Mouse (Mus musculus): ENCODE data around the gene Traf1.

The Traf1 gene

GRCm38 (mm10) chr2:34966243-34966934, 4.8 kb upstream of the Traf1 start:
- no peak for DNase-seq (ENCODE audit: low read depth, low spot score)

DNA sequence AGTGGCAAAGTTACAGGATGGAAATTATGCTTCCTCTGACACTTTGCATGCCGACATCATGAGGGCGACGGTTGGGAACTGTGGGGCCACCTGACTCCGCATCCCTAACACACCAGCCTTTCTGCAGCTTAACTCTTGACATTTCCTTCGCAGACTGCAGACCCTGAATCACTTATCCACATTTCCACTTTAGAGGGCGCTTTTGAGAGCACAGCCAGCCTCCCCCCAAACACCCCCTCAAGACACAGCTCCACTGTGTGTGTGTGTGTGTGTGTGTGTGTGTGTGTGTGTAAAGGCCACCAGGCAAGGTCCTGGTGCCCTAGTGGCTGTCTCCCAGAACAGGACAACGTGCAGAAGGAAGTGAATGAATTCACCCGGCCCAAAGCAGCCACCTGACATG, 4.2 kb upstream of the Traf1 start:
- no peak for DNase-seq (ENCODE audit: low read depth, low spot score)

GRCm38 (mm10) chr2:34965293-34965692, 3.7 kb upstream of the Traf1 start:
- no peak for DNase-seq (ENCODE audit: low read depth, low spot score)

GRCm38 (mm10) chr2:34964651-34965050, 3.1 kb upstream of the Traf1 start:
- no peak for DNase-seq (ENCODE audit: low read depth, low spot score)

DNA sequence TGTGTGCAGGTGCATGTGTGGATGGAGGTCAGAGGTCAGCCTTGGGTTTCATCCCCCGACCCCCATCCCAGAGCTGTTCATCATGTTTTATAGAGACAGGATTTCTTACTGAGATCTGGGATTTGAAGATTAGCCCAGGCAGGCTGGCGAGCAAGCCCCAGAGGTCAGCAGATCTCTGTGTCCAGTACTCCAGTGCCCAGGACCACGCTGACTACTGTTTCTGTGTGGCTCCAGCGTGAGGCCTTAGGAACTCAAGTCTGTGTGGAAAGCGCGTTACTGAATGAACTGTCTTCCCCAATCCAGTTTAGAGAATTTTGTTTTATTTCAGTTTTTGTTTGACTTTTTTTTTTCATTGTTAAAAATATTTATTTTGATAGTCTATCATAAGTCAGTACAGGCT, 2.7 kb upstream of the Traf1 start:
- DNase-seq (ENCODE audit: low read depth, low spot score), result no peak

GRCm38 (mm10) chr2:34963371-34963956, 1.9 kb upstream of the Traf1 start:
- no peak for DNase-seq (ENCODE audit: low read depth, low spot score)

DNA sequence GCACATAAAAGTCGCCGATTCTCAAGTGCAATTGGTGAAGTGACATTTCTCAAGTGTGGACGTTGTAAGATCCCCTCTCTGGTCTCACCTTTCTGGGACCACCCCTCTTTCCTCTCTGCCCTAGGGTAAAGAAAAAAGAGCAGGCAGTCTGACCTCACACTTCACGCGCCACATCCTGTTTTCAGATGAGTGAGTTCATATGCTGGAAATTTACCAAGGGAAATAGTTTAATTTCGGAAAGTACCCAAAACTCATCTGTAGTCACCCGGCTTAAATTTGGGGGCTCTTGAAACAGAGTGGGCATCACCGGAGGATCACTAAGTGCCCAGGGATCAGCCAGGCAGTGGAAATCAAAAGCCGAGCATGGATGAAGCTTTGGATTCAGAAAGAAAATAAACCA, 1.3 kb upstream of the Traf1 start:
- no peak for DNase-seq (ENCODE audit: low read depth, low spot score)

- no peak for DNase-seq (ENCODE audit: low read depth, low spot score)
Measured at GRCm38 (mm10) chr2:34962211-34962610, 639 bp upstream of the Traf1 start.

DNA sequence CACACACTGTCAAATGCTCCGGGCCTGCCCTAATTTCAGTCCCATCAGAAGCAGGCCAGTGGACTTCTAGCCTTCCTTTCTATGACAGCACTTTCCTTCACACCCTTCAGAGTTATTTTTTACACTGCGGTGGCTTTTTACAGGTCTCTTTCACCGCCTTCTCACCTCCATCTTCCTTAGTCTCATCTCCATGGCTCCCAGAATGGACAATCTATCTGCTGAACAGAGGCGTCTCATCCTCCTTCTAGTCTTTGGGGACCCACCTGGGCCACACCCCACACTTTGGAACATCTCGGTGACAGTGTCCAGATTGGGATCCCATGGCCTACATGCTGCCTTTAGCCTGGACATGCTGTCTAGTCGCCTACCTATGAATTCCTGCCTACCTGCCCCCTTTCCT, 606 bp downstream of the Traf1 start:
- DNase-seq (ENCODE audit: low read depth, low spot score), result no peak

DNA sequence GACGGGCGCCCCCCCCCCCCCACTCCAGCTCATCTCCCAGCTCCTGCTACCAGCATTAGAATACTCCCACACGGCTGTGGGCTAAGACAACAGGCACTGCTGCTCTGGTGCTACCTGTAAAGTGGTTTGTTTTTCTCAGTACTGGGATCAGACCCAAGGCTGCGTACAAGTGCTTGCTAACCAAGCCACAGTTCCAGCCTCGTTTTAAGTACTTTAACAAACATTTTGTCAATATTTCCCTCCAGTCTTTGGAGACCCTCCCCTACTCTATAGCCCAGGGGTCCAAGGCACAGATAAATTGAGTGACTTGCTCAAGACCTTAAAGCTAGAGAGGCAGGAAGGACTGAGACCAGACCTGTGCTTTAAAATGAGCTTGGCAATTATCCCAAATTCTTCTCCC, 1.1 kb downstream of the Traf1 start:
- DNase-seq (ENCODE audit: low read depth, low spot score), result no peak

GRCm38 (mm10) chr2:34958582-34958981, 3.0 kb downstream of the Traf1 start:
- no peak for DNase-seq (ENCODE audit: low read depth, low spot score)

DNA sequence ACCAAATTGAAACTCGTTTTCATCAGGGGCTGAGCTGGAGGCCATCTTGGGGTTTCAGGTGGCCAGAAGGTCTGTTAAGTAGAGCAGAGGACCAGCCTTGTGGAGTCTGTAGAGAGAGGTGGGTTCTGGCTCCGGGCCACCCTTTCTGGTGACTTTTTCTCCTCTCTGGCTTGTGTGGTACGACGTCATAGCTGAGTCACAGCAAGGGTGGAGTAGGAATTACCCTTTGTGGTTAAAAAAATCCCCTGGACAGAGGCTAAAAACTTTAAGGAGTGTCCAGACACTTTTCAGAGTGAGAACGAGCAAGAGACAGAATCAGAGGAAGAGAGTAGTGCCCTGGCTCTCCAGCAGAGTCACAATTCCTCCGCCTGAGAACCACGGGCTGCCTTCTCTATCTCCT, 3.5 kb downstream of the Traf1 start:
- DNase-seq (ENCODE audit: low read depth, low spot score), result no peak

- no peak for DNase-seq (ENCODE audit: low read depth, low spot score)
Measured at GRCm38 (mm10) chr2:34957405-34957804, 4.2 kb downstream of the Traf1 start.

DNA sequence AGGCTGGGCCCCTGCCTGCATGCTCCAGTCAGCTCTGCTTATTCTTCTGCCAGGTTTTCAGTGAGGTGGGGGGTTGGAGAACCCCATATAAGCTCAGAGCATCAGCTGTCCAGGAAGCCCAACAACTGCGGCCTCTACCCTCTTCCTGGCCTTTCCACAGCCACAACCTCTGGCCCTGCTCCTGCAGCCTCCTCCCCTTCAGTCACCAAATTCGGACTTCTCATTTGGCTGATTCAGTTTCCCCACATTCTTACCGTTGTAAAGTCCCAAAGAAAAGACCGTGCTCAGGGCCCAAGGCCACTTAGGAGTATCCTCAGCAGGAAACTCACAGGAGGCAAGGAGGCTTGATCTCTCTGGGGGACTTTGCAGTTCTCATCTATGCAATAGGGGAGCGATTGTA, 4.6 kb downstream of the Traf1 start:
- no peak for DNase-seq (ENCODE audit: low read depth, low spot score)

GRCm38 (mm10) chr2:34954344-34954743, 7.2 kb downstream of the Traf1 start:
- DNase-seq (ENCODE audit: low read depth, low spot score), result no peak

DNA sequence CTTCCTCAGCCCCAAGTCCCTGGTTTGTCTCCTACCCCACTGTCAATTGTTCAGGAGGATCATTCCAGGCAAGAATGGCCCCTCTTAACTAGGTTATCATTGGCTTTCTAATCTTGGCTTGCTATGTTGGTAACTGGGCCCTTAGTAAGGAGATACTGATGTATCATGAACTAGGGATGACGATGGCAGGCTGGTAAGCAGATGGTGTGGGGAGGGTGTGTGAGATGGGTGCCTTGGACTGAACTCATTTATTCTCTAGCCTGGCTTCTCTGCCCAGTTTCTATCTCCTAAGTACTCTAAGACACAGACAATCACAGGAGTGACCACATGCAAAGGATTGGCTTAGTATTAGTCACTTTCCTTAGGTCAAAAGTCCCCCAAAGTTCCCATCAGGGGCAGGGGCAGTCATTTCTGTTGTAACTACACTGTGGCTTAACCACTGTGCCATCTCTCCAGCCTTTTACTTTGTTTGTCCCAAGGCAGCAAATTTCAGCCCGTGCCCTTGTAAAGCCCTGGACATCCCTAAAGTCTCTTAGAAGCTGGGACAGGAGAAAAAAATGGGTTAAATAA, 7.9 kb downstream of the Traf1 start:
- DNase-seq (ENCODE audit: low read depth, low spot score), result no peak

DNA sequence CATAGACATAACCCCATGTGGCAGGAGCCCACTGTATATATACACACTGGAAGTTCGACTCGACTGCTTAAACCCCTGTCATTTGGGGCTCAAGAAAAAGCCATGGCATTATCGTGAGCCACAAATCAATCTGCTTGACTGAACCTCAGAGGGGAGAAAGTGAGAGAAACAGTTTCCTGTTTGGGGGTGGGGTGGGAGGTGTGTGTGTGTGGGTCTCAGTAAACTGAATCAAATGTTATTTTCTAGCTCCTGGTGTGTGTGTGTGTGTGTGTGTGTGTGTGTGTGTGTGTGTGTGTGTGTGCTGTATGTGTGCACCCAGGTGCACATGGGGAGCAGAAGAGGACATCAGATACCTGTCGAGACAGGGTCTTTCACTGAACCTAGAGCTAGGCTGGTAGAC, 8.6 kb downstream of the Traf1 start:
- no peak for DNase-seq (ENCODE audit: low read depth, low spot score)

GRCm38 (mm10) chr2:34951469-34951868, 10.1 kb downstream of the Traf1 start:
- no peak for DNase-seq (ENCODE audit: low read depth, low spot score)

- DNase-seq (ENCODE audit: low read depth, low spot score), result no peak
Measured at GRCm38 (mm10) chr2:34948622-34949021, 12.9 kb downstream of the Traf1 start.

GRCm38 (mm10) chr2:34946046-34946445, 15.5 kb downstream of the Traf1 start:
- no peak for DNase-seq (ENCODE audit: low read depth, low spot score)

DNA sequence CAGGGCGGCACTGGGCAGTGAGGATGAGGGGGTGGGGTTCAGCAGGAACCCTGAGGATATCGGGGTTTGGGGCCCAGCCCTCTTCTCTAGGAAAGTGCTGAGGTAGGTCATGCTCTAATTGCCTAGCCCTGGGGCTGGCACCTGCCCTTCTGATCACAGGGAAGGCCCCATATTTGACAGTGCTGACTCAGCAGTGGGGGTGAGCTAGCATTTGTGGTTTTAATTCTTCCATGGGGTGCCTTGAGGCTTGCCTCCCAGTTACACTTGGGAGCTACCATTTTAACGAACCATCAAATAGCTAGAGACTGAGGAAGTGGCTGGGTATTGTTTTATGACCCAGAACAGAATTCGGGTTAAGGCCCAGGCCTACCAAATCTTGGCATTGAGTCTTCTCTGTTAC, 16.0 kb downstream of the Traf1 start:
- DNase-seq (ENCODE audit: low read depth, low spot score), result no peak

DNA sequence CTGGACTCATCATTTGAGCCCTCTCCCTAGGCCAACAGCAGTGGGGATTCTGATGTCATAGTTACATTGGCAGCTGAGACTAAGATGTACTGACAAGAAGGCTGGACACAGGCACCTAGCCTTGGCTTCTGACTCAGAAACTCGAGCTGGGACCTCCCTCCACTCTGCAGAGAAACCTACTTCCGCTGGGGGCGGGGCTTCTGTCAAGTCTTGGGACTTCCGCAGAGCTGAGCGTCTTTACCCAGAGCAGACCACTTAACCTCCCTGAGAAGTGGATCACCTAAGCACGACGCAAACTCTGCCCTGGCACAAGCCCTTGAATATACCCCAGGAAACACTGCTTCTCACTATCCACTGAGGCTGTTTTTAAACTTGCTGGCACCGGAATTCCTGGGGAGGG, 16.8 kb downstream of the Traf1 start:
- no peak for DNase-seq (ENCODE audit: low read depth, low spot score)

DNA sequence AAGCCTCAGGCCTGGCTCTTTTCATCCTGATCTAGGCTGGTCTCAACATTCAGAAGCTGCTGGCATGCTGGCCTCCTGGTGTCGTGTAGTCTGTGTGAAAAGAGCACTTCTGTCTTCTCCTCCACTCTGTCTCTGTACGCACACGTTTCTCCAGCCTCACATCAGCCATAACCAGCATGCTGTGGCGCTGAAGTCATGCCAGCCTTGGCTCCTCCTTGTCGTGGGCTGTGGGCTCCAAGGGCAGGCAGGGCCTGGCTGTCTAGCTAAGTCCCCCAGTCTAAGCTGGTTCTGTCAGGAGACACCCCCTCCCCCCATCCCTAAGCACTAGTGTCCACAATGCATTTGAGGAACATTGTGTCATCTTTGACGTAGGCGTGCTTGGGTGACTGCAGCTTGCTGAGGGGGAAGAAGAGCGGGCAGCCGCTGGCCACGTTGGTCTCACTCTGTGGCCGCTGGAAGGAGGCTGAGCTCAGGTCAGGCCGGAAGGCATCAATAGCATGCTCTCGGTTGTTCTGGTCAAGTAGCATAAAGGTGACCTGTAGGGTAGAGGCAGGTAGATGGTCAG, 17.9 kb downstream of the Traf1 start:
- no peak for DNase-seq (ENCODE audit: low read depth, low spot score)
